Mouse (Mus musculus) midbrain, postnatal 0 days (tissue): ENCODE data around the gene Hist1h2be. TPM values are rescaled to one million over a fixed set of nuclear protein-coding genes. Genes with fewer than 3 reads are reported as not detected.
A peak's percentile ranks its signal among the peaks of the same experiment; 100 is the strongest.

ENCODE experiments used
- ATAC-seq: fragments of 200-750 bp; cut with Nextera tagmentation; 2 replicates; pipeline ENCODE4 v1.8.0; 2017; ENCODE audit warnings: moderate number of reproducible peaks, mild to moderate bottlenecking, moderate TSS enrichment, moderate library complexity; ENCODE audit not compliant: low FRiP score
- DNase-seq: peaks from one replicate; pipeline ENCODE4 v3.0.0-alpha.2; 2015; ENCODE audit warnings: low spot score
- H3K27ac ChIP-seq: fragments of 300-500 bp; sonication (generic); 2 replicates; pipeline ENCODE4 v1.5.1; 2014; ENCODE audit warnings: low read depth, mild to moderate bottlenecking, low read length, mixed read lengths
- H3K27me3 ChIP-seq: fragments of 300-500 bp; sonication (generic); 2 replicates; pipeline ENCODE4 v1.6.1; 2014; ENCODE audit warnings: low read length, control low read depth, mixed read lengths; ENCODE audit not compliant: insufficient read depth
- H3K36me3 ChIP-seq: fragments of 300-500 bp; sonication (generic); 2 replicates; pipeline ENCODE4 v1.6.1; 2014; ENCODE audit warnings: low read length, control low read depth, mixed read lengths; ENCODE audit not compliant: insufficient read depth
- H3K4me1 ChIP-seq: fragments of 300-500 bp; sonication (generic); 2 replicates; pipeline ENCODE4 v1.6.1; 2014; ENCODE audit warnings: mild to moderate bottlenecking, control low read depth, antibody characterized with exemption, low read length, mixed read lengths; ENCODE audit not compliant: insufficient read depth
- H3K4me2 ChIP-seq: fragments of 300-500 bp; sonication (generic); 2 replicates; pipeline ENCODE4 v1.6.1; 2014; ENCODE audit warnings: low read depth, mild to moderate bottlenecking, low read length, mixed read lengths; ENCODE audit not compliant: poor library complexity, severe bottlenecking
- H3K4me3 ChIP-seq: fragments of 300-500 bp; sonication (generic); 2 replicates; pipeline ENCODE4 v1.5.1; 2014; ENCODE audit warnings: low read depth, mild to moderate bottlenecking, low read length, moderate library complexity
- H3K9ac ChIP-seq: fragments of 300-500 bp; sonication (generic); replicated peaks from 2 replicates; pipeline ENCODE4 v1.6.1; 2014; ENCODE audit warnings: mild to moderate bottlenecking, low read length, moderate library complexity, mixed read lengths; ENCODE audit not compliant: poor library complexity, severe bottlenecking
- H3K9me3 ChIP-seq: fragments of 300-500 bp; sonication (generic); 2 replicates; pipeline ENCODE4 v1.6.1; 2016; ENCODE audit warnings: low read length, control low read depth
- CTCF ChIP-seq: IDR thresholded peaks from 2 replicates; pipeline ENCODE4 v1.5.1; 2016; ENCODE audit warnings: antibody characterized with exemption, mild to moderate bottlenecking
- WGBS: fragments of 180-500 bp; shearing (Covaris S2); extraction: QIAGEN DNeasy Blood & Tissue Kit; methylation state at CpG from one replicate; pipeline ENCODE4 v1.1.7; 2014; 5-methylcytosine and 5-hydroxymethylcytosine counted together
- polyA plus RNA-seq: library from polyadenylated mRNA; unstranded; fragments of >200 nt; fragmentation: Nextera tagmentation; extraction: Ambion mirVana; gene quantifications from 2 replicates; pipeline ENCODE4 v1.2.1, GENCODE M21; 2015
- total RNA-seq: library from RNA; depleted of rRNA; stranded (reverse); fragments of >200 nt; gene quantifications from 2 replicates; pipeline ENCODE4 v1.2.3, GENCODE M21; 2014

Gene Hist1h2be
- total and polyA plus RNA-seq, 2 experiments from 2014 or later, result 0.33 to 75.1 TPM

DNA sequence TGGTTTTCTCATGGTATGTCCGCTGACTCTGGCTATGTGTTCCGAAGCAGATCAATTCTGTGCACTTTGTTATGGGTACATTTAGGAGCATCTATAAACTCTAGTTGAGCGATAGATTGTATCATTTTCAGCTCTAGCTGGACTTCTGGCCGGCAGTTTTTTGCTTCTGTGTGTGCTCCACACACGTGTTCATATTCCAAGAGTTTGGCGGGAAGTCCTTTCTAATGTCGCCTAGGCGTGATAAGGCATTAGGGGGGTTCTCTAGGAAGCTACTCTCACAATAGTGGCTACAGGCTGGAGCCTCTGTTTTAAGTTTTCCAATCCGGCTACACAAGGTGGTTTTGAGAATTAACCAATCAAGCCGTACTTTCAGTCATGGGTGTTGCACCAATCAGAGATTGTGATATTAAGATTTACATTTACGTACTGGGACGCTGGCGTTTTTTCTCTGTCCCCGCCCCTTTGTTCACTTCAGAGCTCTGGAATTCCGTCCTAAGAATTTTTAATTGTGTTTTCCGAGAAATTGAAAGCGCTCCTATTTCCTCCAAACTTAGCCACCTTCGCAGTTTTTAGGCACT, 65.0 kb downstream of the Hist1h2be start:
- DNase-seq (peak; percentile 97), ATAC-seq (peak; percentile 76)
- peak overlapping the region; percentile 97 for H3K4me2 ChIP-seq
- H3K9me3 ChIP-seq, result no peaks in the 10 kb centered on the region
- H3K36me3 ChIP-seq, result no peaks in the 10 kb centered on the region
- H3K27ac ChIP-seq, result peak overlapping the region; percentile 70
- no peaks in the 10 kb centered on the region for H3K27me3 ChIP-seq
- WGBS, result under 1% methylated on average over 18 of the region's 18 CpGs
- H3K4me3 ChIP-seq, result peak overlapping the region; percentile 48
- H3K9ac ChIP-seq, result peak overlapping the region; percentile 51
- peaks cover 3% of the 10 kb centered on the region; the same call in 1 of the 2 replicates for H3K4me1 ChIP-seq
- no peak; the same call in 1 of the 2 replicates for TF ChIP-seq CTCF

- Histone ChIP-seq H3K9ac (peak overlapping the region; percentile 51), H3K9me3 (no peaks in the 10 kb centered on the region), H3K4me2 (peak overlapping the region; percentile 97), H3K4me1 (peaks cover 7% of the 10 kb centered on the region; the same call in 1 of the 2 replicates), H3K36me3 (no peaks in the 10 kb centered on the region), H3K27me3 (no peaks in the 10 kb centered on the region), H3K27ac (peak overlapping the region; percentile 70), H3K4me3 (peak overlapping the region; percentile 48)
- TF ChIP-seq CTCF, result no peak
- peak; percentile 84 for DNase-seq
- ATAC-seq, result peak; percentile 71
- under 1% methylated on average over 54 of the region's 54 CpGs for WGBS
Measured at GRCm38 (mm10) chr13:23554925-23555838, 65.7 kb downstream of the Hist1h2be start.

DNA sequence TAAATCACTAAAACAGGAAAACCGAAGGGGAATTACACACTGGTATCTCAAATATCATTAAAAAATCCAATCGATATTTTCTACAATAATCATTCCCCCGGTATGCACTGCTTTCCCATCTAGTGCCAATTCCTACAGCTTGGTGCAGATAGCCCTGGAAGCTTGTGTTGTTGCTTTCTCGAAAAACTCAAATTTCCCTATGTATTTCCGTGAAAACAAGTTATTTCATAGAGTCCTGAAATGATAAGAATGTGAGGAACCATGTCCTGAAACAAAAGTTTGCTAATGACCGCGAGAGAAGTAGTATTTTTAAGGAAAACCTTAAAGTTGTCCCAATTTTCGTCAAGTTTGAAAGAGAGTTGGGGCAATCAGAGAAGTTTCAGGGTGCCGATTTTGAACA, 66.5 kb downstream of the Hist1h2be start:
- no peaks in the 10 kb centered on the region for H3K36me3 ChIP-seq
- DNase-seq (no peak), ATAC-seq (no peak)
- no peaks in the 10 kb centered on the region for H3K9me3 ChIP-seq
- peaks cover 7% of the 10 kb centered on the region; the same call in 1 of the 2 replicates for H3K4me1 ChIP-seq
- 0 out of 2 replicates have a peak overlapping the region, but pooled peaks have one; percentile 43 for H3K27ac ChIP-seq
- peak overlapping the region; percentile 48 for H3K4me3 ChIP-seq
- no peak for TF ChIP-seq CTCF
- no peaks in the 10 kb centered on the region for H3K27me3 ChIP-seq
- WGBS, result 18% methylated on average over 9 of the region's 9 CpGs
- peak overlapping the region; percentile 97 for H3K4me2 ChIP-seq
- no peak overlapping the region for H3K9ac ChIP-seq

DNA sequence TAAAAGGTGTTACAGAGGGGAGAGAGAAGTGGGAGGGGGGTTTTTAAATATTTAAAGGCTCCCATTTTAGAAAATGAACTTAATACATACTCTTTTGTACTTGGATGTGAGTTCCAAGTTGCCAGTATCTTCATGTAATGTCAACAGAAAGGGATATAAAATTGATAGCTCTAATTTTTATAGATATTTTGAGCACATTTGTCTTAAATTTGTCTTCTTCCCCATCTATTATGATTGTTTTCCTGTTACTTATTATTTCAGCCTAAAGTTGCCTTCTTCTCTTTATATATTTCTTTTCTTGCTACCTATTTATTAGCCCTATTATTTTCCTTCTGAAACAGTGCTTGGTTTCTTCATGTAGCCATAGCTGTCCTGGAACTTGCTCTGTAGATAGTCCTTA, 68.0 kb downstream of the Hist1h2be start, which contains the start of gene Hist1h1d:
Gene Hist1h1d (plus strand): TSS at position 301 of the 400 bp plus-strand sequence.
- Histone ChIP-seq H3K9me3 (no peaks in the 10 kb centered on the region), H3K36me3 (no peaks in the 10 kb centered on the region), H3K4me1 (peaks cover 7% of the 10 kb centered on the region; the same call in 1 of the 2 replicates), H3K27me3 (no peaks in the 10 kb centered on the region), H3K4me3 (no peak within 1 kb of the TSS), H3K4me2 (0 out of 2 replicates have a peak within 1 kb of the TSS, but pooled peaks have one; percentile 59), H3K9ac (no peak within 1 kb of the TSS), H3K27ac (no peak within 1 kb of the TSS)
- no peak for ATAC-seq
- DNase-seq, result no peak
- no peak for TF ChIP-seq CTCF

- no peak for TF ChIP-seq CTCF
- Histone ChIP-seq H3K27me3 (no peaks in the 10 kb centered on the region), H3K36me3 (no peaks in the 10 kb centered on the region), H3K4me1 (peaks cover 7% of the 10 kb centered on the region; the same call in 1 of the 2 replicates), H3K4me3 (peak overlapping the region; percentile 42), H3K27ac (peak overlapping the region; percentile 77; the same call in 1 of the 2 replicates), H3K9me3 (no peaks in the 10 kb centered on the region), H3K9ac (no peak overlapping the region), H3K4me2 (peak overlapping the region; percentile 59)
- ATAC-seq (no peak), DNase-seq (no peak)
- 49% methylated on average over 8 of the region's 8 CpGs for WGBS
Measured at GRCm38 (mm10) chr13:23551931-23552914, 68.7 kb downstream of the Hist1h2be start.
